Mouse (Mus musculus): ENCODE data around the gene Acvr2b. TPM values are rescaled to one million over a fixed set of nuclear protein-coding genes. Genes with fewer than 3 reads are reported as not detected.

The Acvr2b gene
- polyA plus RNA-seq, 1 experiment from 2014 or later = 45.0 TPM

Other genes with a start within 250 kb of the Acvr2b start
- gene Acaa1b, start 245.0 kb upstream of the Acvr2b start, polyA plus RNA-seq (2014; fragmentation: Nextera tagmentation; extraction: Ambion mirVana) = 3.1 and 4.8 TPM in 2 replicates
- gene Gm47289, start 243.0 kb upstream of the Acvr2b start, polyA plus RNA-seq (2014; fragmentation: Nextera tagmentation; extraction: Ambion mirVana) = not detected in 2 replicates
- not detected in 2 replicates for gene Slc22a13, start 193.0 kb upstream of the Acvr2b start, polyA plus RNA-seq (2014; fragmentation: Nextera tagmentation; extraction: Ambion mirVana)
- gene Oxsr1, start 79.7 kb upstream of the Acvr2b start, polyA plus RNA-seq (2014; fragmentation: Nextera tagmentation; extraction: Ambion mirVana) = 16.2 and 17.0 TPM in 2 replicates
- gene Acaa1a, start 62.4 kb upstream of the Acvr2b start, polyA plus RNA-seq (2014; fragmentation: Nextera tagmentation; extraction: Ambion mirVana) = 95.4 and 100 TPM in 2 replicates
- gene Myd88, start 60.7 kb upstream of the Acvr2b start, polyA plus RNA-seq (2014; fragmentation: Nextera tagmentation; extraction: Ambion mirVana) = 2.8 and 6.4 TPM in 2 replicates
- 2.5 and 3.8 TPM in 2 replicates for gene Xylb, start 44.7 kb upstream of the Acvr2b start, polyA plus RNA-seq (2014; fragmentation: Nextera tagmentation; extraction: Ambion mirVana)
- gene Slc22a14, start 36.6 kb upstream of the Acvr2b start, polyA plus RNA-seq (2014; fragmentation: Nextera tagmentation; extraction: Ambion mirVana) = not detected in 2 replicates
- gene Exog, start 42.8 kb downstream of the Acvr2b start, polyA plus RNA-seq (2014; fragmentation: Nextera tagmentation; extraction: Ambion mirVana) = 58.2 and 59.0 TPM in 2 replicates
- gene Scn5a, start 176.9 kb downstream of the Acvr2b start, polyA plus RNA-seq (2014; fragmentation: Nextera tagmentation; extraction: Ambion mirVana) = 0.27 and 0.28 TPM in 2 replicates